Mouse (Mus musculus) neural tube, embryonic 14.5 days (tissue): ENCODE data around the gene Ifna14. TPM values are rescaled to one million over a fixed set of nuclear protein-coding genes. Genes with fewer than 3 reads are reported as not detected.
"Not testable (repeated sequence)": the region's sequence is repeated elsewhere in the genome, so short reads cannot be mapped to it uniquely, and the experiment has no call there.

Experiments used
- ATAC-seq: fragments of 200-750 bp; cut with Nextera tagmentation; 2 replicates; pipeline ENCODE4 v1.8.0; 2017; ENCODE audit warnings: low read depth, mild to moderate bottlenecking, moderate TSS enrichment, moderate library complexity
- H3K27ac ChIP-seq: fragments of 300-500 bp; sonication (generic); 2 replicates; pipeline ENCODE4 v1.5.1; 2014; ENCODE audit warnings: low read depth, mild to moderate bottlenecking, control low read depth, low read length, moderate library complexity, mixed read lengths
- H3K27me3 ChIP-seq: fragments of 300-500 bp; sonication (generic); 2 replicates; pipeline ENCODE4 v1.6.1; 2014; ENCODE audit warnings: low read length; ENCODE audit not compliant: control insufficient read depth, insufficient read depth
- H3K36me3 ChIP-seq: fragments of 300-500 bp; sonication (generic); 2 replicates; pipeline ENCODE4 v1.6.1; 2014; ENCODE audit warnings: low read length, mixed read lengths; ENCODE audit not compliant: control insufficient read depth, insufficient read depth
- H3K4me1 ChIP-seq: fragments of 300-500 bp; sonication (generic); 2 replicates; pipeline ENCODE4 v1.6.1; 2014; ENCODE audit warnings: low read length; ENCODE audit not compliant: control insufficient read depth, insufficient read depth
- H3K4me2 ChIP-seq: fragments of 300-500 bp; sonication (generic); 2 replicates; pipeline ENCODE4 v1.6.1; 2014; ENCODE audit warnings: mild to moderate bottlenecking, low read depth, low read length, control low read depth
- H3K4me3 ChIP-seq: fragments of 300-500 bp; sonication (generic); 2 replicates; pipeline ENCODE4 v1.5.1; 2014; ENCODE audit warnings: low read depth, low read length, control low read depth, mixed read lengths
- H3K9ac ChIP-seq: fragments of 300-500 bp; sonication (generic); replicated peaks from 2 replicates; pipeline ENCODE4 v1.6.1; 2014; ENCODE audit warnings: low read depth, mild to moderate bottlenecking, control low read depth, low read length, mixed read lengths
- H3K9me3 ChIP-seq: fragments of 300-500 bp; sonication (generic); 2 replicates; pipeline ENCODE4 v1.6.1; 2016; ENCODE audit warnings: low read length; ENCODE audit not compliant: control insufficient read depth
- WGBS: fragments of 180-500 bp; shearing (Covaris S2); extraction: QIAGEN DNeasy Blood & Tissue Kit; methylation state at CpG from one replicate; pipeline ENCODE4 v1.1.7; 2014; 5-methylcytosine and 5-hydroxymethylcytosine counted together
- polyA plus RNA-seq: library from polyadenylated mRNA; unstranded; fragments of >200 nt; fragmentation: Nextera tagmentation; extraction: Ambion mirVana; gene quantifications from 2 replicates; pipeline ENCODE4 v1.2.1, GENCODE M21; 2014

The Ifna14 gene
- polyA plus RNA-seq = not detected in 2 replicates

DNA sequence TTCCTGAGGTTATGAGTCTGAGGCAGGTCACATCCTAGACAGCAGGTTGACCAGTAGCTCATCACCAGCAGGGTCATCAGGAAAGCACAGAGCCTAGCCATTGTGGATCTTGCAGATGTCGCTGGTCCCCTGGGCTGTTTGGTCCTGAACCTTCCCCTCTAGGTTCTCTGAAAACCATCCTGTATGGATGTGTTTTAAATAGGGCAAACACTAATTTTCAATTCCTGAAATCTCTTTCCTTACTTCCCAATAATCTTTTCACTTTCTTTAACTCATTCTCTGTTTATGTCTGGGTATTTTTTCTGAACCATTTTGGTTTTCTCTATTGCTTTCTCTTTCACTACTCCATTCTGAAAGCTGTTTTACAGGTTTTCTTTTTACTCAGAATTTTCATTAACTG, at the start of gene Ifna14:
Ifna14 (minus strand) TSS at position 101 of the 400 bp plus-strand sequence.
- no peak for ATAC-seq
- H3K4me2 ChIP-seq = no peak within 1 kb of the TSS
- H3K9ac ChIP-seq = no peak within 1 kb of the TSS
- 73% methylated on average over 1 of the region's 1 CpGs for WGBS
- H3K4me1 ChIP-seq = no peaks in the 10 kb centered on the region
- H3K27ac ChIP-seq = no peak within 1 kb of the TSS
- no peaks in the 10 kb centered on the region for H3K36me3 ChIP-seq
- no peaks in the 10 kb centered on the region for H3K9me3 ChIP-seq
- no peaks in the 10 kb centered on the region for H3K27me3 ChIP-seq
- H3K4me3 ChIP-seq = no peak within 1 kb of the TSS

DNA sequence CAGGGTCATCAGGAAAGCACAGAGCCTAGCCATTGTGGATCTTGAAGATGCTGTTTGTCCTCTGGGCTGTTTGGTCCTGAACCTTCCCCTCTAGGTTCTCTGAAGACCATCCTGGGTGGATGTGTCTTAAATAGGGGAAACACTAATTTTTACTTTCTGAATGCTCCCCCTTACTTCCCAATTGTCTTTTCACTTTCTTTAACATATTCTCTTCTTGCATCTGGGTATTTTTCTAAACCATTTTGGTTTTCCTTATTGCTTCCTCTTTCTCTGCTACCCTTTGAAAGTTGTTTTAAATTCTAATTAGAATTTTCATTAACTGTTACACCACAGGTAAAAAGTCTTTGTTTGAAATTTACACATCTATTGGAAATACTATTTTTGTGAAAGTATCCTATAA, 31.7 kb upstream of the Ifna14 start, which contains the start of gene Ifna12:
Ifna12 (minus strand) TSS at position 101 of the 400 bp plus-strand sequence.
- Histone ChIP-seq H3K27me3 (no peaks in the 10 kb centered on the region), H3K4me3 (no peak within 1 kb of the TSS), H3K9ac (no peak within 1 kb of the TSS), H3K9me3 (no peaks in the 10 kb centered on the region), H3K4me1 (no peaks in the 10 kb centered on the region), H3K4me2 (no peak within 1 kb of the TSS), H3K36me3 (no peaks in the 10 kb centered on the region), H3K27ac (no peak within 1 kb of the TSS)
- no peak for ATAC-seq

DNA sequence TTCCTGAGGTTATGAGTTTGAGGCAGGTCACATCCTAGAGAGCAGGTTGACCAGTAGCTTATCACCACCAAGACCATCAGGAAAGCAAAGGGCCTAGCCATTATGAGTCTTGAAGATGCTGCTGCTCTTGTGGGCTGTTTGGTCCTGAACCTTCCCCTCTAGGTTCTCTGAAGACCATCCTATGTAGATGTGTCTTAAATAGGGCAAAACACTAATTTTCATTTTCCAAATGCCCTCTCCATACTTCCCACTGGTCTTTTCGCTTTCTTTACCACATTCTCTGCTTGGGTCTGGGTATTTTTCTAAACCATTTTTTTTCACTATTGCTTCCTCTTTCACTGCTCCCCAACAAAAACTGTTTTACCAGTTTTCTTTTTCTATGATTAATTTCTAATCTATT, 20.7 kb upstream of the Ifna14 start, which contains the start of gene Ifna9:
Ifna9 (minus strand) TSS at position 101 of the 400 bp plus-strand sequence.
- Histone ChIP-seq H3K9me3 (no peaks in the 10 kb centered on the region), H3K4me2 (no peak within 1 kb of the TSS)
- 94% methylated on average over 1 of the region's 1 CpGs for WGBS

DNA sequence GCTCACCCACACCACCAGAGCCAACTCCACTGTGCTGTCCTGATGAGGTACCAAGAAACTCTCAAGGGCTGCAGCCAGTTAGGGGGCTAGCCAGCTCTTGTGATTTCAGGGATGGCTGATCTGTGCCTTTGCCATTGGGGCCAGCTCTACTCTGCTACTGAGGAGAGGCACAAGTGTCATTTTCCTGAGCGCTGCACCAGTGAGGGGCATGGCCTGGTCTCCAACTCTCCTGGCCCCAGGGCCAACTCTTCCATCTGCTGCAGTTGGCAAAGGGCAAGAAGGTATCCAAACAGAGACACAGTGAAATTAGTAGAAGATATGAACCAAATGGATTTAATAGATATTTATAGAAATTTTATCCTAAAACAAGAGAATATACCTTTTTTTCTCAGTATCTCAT, 9.8 kb downstream of the Ifna14 start:
- Histone ChIP-seq H3K9ac (no peak overlapping the region), H3K4me1 (no peaks in the 10 kb centered on the region), H3K9me3 (no peaks in the 10 kb centered on the region), H3K27me3 (no peaks in the 10 kb centered on the region), H3K27ac (no peak overlapping the region), H3K36me3 (no peaks in the 10 kb centered on the region), H3K4me3 (no peak overlapping the region), H3K4me2 (no peak overlapping the region)
- no peak for ATAC-seq
- WGBS = 100% methylated on average over 1 of the region's 1 CpGs

More for the DNA sequence above, 20.7 kb upstream of the Ifna14 start, which contains the start of gene Ifna9:
- Histone ChIP-seq H3K36me3 (no peaks in the 10 kb centered on the region), H3K27me3 (no peaks in the 10 kb centered on the region), H3K4me3 (no peak within 1 kb of the TSS), H3K9ac (no peak within 1 kb of the TSS), H3K4me1 (no peaks in the 10 kb centered on the region), H3K27ac (no peak within 1 kb of the TSS)
- ATAC-seq = no peak

DNA sequence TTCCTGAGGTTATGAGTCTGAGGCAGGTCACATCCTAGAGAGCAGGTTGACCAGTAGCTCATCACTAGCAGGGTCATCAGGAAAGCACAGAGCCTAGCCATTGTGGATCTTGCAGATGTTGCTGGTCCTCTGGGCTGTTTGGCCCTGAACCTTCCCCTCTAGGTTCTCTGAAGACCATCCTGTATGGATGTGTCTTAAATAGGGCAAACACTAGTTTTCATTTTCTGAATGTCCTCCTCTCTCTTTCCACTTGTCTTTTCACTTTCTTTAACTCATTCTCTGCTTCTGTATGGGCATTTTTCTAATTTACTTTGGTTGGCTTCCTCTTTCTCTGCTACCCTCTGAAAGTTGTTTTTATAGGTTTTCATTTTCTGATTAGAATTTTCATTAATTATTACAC, 13.5 kb downstream of the Ifna14 start, which contains the start of gene Ifna15:
Ifna15 (minus strand) TSS at position 101 of the 400 bp plus-strand sequence.
- H3K36me3 ChIP-seq, H3K27ac ChIP-seq, H3K9me3 ChIP-seq, H3K4me1 ChIP-seq, H3K9ac ChIP-seq, H3K4me2 ChIP-seq, ATAC-seq, H3K4me3 ChIP-seq, H3K27me3 ChIP-seq: not testable (repeated sequence)

DNA sequence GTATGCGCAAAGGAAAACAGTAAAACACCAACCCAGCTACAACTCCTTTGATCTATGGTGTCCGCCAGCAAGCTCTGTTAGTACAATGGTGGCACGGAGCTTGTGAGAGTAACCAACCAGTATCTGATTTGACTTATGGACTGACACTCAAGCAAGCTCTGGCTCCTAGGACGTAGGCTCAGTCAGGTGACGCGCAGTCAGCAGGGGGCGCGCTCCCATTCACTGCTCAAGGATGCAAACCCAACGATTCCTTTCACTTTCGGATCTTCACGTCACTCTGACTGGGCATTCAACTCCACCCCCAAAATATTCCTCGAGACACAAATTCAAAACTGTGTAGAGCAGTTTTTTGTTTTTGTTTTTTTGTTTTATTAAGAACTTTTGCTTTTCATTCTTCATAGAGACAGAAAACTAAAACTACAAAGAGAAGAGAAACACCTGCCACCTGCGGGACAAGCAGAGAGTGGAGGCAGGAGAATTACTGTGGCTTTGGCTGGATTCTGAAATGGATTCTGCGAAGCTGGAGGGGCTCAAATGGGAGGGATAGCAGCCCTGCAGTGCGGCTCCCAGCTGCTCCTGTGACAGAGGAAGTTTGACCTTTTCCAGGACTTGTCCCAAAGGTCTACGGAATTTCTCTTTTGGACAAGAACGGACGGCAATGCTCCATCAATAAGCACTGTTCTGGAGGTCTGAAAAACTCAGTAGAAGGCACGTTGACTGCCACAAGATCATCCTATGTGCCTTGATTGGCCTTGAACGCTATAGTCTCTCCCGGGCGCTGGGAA, 21.2 kb downstream of the Ifna14 start:
- Histone ChIP-seq H3K4me3 (peak overlapping the region; percentile 10; the same call in 1 of the 2 replicates), H3K27me3 (no peaks in the 10 kb centered on the region), H3K36me3 (no peaks in the 10 kb centered on the region), H3K4me2 (peak overlapping the region; percentile 26; the same call in 1 of the 2 replicates), H3K27ac (no peak overlapping the region), H3K9ac (no peak overlapping the region), H3K9me3 (no peaks in the 10 kb centered on the region), H3K4me1 (no peaks in the 10 kb centered on the region)
- 35% methylated on average over 22 of the region's 22 CpGs for WGBS
- peak; percentile 44; the same call in 1 of the 2 replicates for ATAC-seq

DNA sequence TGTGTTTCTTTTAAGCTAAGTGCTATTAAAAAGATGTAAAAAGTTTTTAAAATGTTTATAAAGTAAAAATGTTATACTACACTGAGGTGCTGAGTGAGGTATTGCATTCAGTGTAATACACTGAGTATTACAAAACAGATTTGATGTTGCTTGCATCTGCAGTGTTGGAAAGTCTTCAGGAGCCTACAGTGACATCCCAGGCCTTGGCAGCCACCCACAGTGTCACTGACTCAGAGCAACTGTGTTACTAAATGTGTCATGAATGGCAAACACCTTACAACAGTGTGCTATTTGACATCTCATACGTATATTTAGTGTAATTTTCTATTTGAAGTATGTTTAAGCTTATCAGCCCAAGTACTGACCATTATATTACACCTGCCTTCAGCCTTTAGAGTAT, 23.6 kb downstream of the Ifna14 start:
- H3K27me3 ChIP-seq = no peaks in the 10 kb centered on the region
- no peak for ATAC-seq
- H3K4me2 ChIP-seq = no peak overlapping the region
- 91% methylated on average over 1 of the region's 1 CpGs for WGBS
- no peaks in the 10 kb centered on the region for H3K9me3 ChIP-seq
- no peak overlapping the region for H3K9ac ChIP-seq
- H3K27ac ChIP-seq = no peak overlapping the region
- no peaks in the 10 kb centered on the region for H3K36me3 ChIP-seq
- H3K4me1 ChIP-seq = no peaks in the 10 kb centered on the region
- H3K4me3 ChIP-seq = no peak overlapping the region

DNA sequence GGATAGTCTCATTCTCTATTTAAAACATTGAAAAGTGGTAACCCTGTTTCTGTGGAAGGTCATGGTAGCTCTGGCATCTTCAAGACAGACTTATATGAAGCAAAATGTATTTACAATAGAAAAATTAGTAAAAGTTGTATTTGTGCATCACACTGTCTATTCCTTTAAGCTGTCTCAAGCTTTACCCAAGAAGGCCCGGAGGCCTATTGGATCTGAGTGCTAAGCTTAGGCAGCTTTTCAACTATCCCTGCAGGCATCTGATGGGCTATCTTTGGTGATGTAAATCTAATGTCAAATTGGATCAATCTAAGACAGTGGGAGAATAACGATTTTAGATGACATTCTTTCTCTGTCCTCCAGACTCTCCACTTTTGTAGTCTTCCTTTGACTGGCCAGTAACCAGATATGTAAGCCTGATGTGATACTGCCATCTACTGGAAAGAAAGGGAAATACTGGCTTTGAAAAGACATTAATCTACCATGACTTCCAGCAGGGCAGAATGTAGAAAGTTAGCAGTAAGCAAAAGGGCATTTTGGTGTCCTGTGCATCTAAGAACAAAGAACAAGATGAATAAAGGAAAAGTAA, 27.9 kb downstream of the Ifna14 start:
- Histone ChIP-seq H3K4me3 (no peak overlapping the region), H3K4me2 (no peak overlapping the region), H3K27ac (no peak overlapping the region), H3K9me3 (no peaks in the 10 kb centered on the region), H3K9ac (no peak overlapping the region), H3K4me1 (no peaks in the 10 kb centered on the region), H3K27me3 (no peaks in the 10 kb centered on the region), H3K36me3 (no peaks in the 10 kb centered on the region)
- peak; percentile 73 for ATAC-seq
- 48% methylated on average over 2 of the region's 2 CpGs for WGBS

DNA sequence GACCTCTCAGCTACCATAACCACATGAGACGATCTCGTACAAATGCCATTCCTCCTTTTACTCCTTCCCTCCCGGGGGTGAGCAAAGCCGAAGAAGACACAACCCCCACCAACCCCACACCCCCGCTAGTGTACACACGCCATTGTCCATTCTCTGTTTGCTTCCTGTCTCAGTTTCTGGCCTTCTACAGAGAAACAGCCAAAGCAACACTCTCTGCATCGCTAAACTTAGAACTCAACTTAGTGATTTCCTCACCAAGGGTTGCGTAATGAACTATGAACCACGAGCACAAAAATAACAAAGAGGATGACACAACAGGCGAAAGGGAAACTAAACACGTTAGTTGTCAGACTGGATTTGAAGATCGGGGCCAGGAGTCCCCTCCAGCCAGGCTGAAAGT, 34.3 kb downstream of the Ifna14 start:
- Histone ChIP-seq H3K4me3 (no peak overlapping the region), H3K36me3 (no peaks in the 10 kb centered on the region), H3K4me2 (no peak overlapping the region), H3K4me1 (no peaks in the 10 kb centered on the region), H3K27ac (no peak overlapping the region), H3K9ac (no peak overlapping the region), H3K9me3 (no peaks in the 10 kb centered on the region), H3K27me3 (no peaks in the 10 kb centered on the region)
- 80% methylated on average over 12 of the region's 12 CpGs for WGBS
- no peak for ATAC-seq
